Mouse (Mus musculus): Measurements from ENCODE around the gene Sprn. TPM values are rescaled to one million over a fixed set of nuclear protein-coding genes. Genes with fewer than 3 reads are reported as not detected.
"Not testable (repeated sequence)": the region's sequence is repeated elsewhere in the genome, so short reads cannot be mapped to it uniquely, and the experiment has no call there.

Sprn gene
- polyA plus RNA-seq, 3 experiments from 2014 or later, result not detected

GRCm38 (mm10) chr7:140141350-140141749, 13.3 kb downstream of the Sprn start:
- ATAC-seq, result no peak

GRCm38 (mm10) chr7:140138021-140138310, 16.7 kb downstream of the Sprn start:
- no peak for ATAC-seq

- peak; percentile 90 for ATAC-seq
These were observed 17.3 kb downstream of the Sprn start, which contains the start of gene Mtg1 for GRCm38 (mm10) chr7:140137135-140138020. TSS of gene Mtg1 (plus strand) at chr7:140137564.

- no peak for ATAC-seq
These were observed 19.4 kb downstream of the Sprn start for GRCm38 (mm10) chr7:140135106-140135770.

- not testable (repeated sequence) for ATAC-seq
These were observed 20.6 kb downstream of the Sprn start for GRCm38 (mm10) chr7:140134033-140134432.

- ATAC-seq, result not testable (repeated sequence)
These were observed 22.5 kb downstream of the Sprn start for GRCm38 (mm10) chr7:140132184-140132583.

- ATAC-seq, result no peak
These were observed 26.8 kb downstream of the Sprn start for GRCm38 (mm10) chr7:140127911-140128310.

- no peak for ATAC-seq
These were observed 27.7 kb downstream of the Sprn start for GRCm38 (mm10) chr7:140126934-140127333.

- peak; percentile 4 for ATAC-seq
These were observed 28.7 kb downstream of the Sprn start for GRCm38 (mm10) chr7:140126022-140126350.

- ATAC-seq, result peak; percentile 89
These were observed 29.2 kb downstream of the Sprn start for GRCm38 (mm10) chr7:140125278-140126021.

- ATAC-seq, result no peak
These were observed 30.3 kb downstream of the Sprn start for GRCm38 (mm10) chr7:140124382-140124781.

GRCm38 (mm10) chr7:140122765-140123164, 31.9 kb downstream of the Sprn start:
- ATAC-seq, result no peak

GRCm38 (mm10) chr7:140121338-140121910, 33.3 kb downstream of the Sprn start:
- no peak for ATAC-seq

- no peak for ATAC-seq
These were observed 34.2 kb downstream of the Sprn start for GRCm38 (mm10) chr7:140120484-140120883.

GRCm38 (mm10) chr7:140116329-140117054, 38.2 kb downstream of the Sprn start, which contains the start of gene Echs1:
TSS of gene Echs1 (minus strand) at chr7:140116476.
- peak; percentile 99 for ATAC-seq

- peak; percentile 14 for ATAC-seq
These were observed 38.9 kb downstream of the Sprn start, which contains the start of gene Paox for GRCm38 (mm10) chr7:140115583-140116328. TSS of gene Paox (plus strand) at chr7:140115799.

GRCm38 (mm10) chr7:140111943-140112342, 42.7 kb downstream of the Sprn start:
- ATAC-seq, result no peak

GRCm38 (mm10) chr7:140104009-140104408, 50.7 kb downstream of the Sprn start:
- ATAC-seq, result no peak

GRCm38 (mm10) chr7:140101993-140102860, 52.5 kb downstream of the Sprn start, which contains the start of gene Fuom:
TSS of gene Fuom (minus strand) at chr7:140102441.
- peak; percentile 98 for ATAC-seq

GRCm38 (mm10) chr7:140101498-140101897, 53.2 kb downstream of the Sprn start:
- ATAC-seq, result no peak

All from inflammation-experienced regulatory T-cells, adult 6 months (primary cell).